Mouse (Mus musculus): ENCODE measurements at regions not wholly inside any gene's neighbourhood (a gene's known extent, or its start where the extent isn't known, plus 50 kb on each side); places are given as distances from the start of the nearest gene placed in this dataset.

DNA sequence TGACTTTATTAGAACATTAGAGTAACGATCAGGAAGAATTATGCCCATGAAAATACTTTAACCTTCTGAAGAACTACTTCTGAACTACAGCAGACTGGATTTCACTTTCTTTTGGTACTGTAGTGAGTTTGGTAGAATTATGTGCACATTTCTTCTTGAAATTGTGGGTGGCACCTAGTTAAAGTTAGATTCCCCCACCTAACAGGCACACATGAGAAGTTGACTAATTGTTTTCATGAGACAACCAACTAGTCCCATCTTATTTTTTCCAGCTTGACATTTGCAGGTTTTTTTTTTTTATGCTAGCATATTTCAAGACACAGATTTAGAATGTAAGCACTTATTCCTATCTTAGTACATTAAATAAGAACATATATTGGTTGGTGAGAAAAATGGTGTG is 167.2 kb upstream of the Meis2 start:
- WGBS, result 89% methylated on average over 1 of the region's 1 CpGs
- H3K4me1 ChIP-seq (ENCODE audit: control insufficient read depth, insufficient read depth, low read length), result no peaks in the 10 kb centered on the region
- TF ChIP-seq CTCF (IDR thresholded peaks at IDR 0.05; ENCODE audit: insufficient read depth, low read depth, low read length) (no peak), POLR2A (IDR thresholded peaks at IDR 0.05; ENCODE audit: insufficient read depth, low read depth, low read length) (no peak)
- no peak overlapping the region for H3K27ac ChIP-seq (ENCODE audit: insufficient read depth, low read depth, low read length)
- H3K4me3 ChIP-seq (ENCODE audit: insufficient read depth, low read depth, low read length), result no peak overlapping the region

DNA sequence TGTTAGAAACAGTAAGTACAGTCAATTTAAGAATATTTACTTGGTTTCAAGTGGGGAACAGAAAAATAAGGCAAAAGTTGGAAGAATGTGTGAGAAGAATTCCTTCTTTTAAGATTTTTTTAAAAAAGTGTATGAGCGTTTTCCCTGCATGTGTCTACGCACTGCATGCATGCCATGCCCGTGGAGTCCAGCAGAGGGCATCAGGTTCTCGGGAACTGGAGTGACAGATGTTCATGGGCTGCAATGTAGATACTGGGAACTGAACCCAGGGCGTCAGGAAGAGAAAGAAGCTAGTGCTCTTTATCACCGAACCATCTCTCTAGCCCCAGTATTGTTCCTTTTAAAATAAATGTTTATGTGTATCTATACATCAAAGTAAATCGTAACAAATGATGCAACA is 150.8 kb upstream of the Meis2 start:
- no peak overlapping the region for H3K4me3 ChIP-seq (ENCODE audit: insufficient read depth, low read depth, low read length)
- no peak overlapping the region for H3K27ac ChIP-seq (ENCODE audit: insufficient read depth, low read depth, low read length)
- WGBS, result 85% methylated on average over 7 of the region's 7 CpGs
- H3K4me1 ChIP-seq (ENCODE audit: control insufficient read depth, insufficient read depth, low read length), result no peaks in the 10 kb centered on the region
- TF ChIP-seq POLR2A (IDR thresholded peaks at IDR 0.05; ENCODE audit: insufficient read depth, low read depth, low read length) (no peak), CTCF (IDR thresholded peaks at IDR 0.05; ENCODE audit: insufficient read depth, low read depth, low read length) (no peak)

DNA sequence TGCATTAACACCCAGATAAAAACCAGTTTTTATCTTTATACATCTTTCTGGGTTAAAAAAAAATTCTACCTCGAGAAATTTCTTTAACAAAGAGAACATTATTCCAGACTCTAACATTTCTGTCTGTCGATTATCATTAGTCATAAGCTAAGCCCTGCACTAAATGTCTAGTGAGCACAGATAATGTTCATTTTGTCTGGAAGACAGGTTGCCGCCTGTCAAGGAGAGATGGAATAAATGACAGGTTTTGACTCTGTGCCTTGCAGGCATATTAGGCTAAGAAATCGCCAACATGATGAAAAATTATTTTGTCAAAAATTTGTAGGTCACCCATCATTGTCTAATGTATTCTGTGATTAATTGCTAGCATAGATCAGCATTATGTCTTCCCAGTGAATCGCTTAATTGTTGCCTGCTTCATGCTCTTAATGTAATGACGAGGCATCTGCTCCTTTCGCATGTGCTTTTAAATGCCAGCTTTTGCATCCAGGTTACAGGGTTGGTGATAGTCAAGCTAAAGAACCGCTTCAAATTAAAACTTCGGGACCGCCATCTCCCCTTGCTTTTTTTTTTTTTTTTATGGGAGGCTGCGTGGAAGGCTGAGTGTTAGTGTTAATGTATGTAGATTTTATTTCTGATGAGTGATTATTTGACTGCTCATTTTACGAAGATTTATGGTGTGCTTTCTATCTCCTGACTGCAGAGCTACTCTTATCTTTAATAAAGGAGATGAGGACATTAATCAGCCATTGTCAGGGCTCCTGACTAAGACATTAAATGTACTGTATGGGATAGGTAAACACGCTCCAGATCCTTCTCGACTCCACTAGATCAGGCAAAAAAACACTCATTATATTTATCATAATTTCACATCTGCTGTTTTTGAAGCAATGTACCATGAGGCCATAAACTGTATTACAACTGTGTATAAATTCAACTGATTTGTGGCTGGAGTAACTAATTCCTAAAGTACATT is 135.9 kb upstream of the Meis2 start:
- WGBS, result 55% methylated on average over 14 of the region's 14 CpGs
- TF ChIP-seq CTCF (IDR thresholded peaks at IDR 0.05; ENCODE audit: insufficient read depth, low read depth, low read length) (no peak), POLR2A (IDR thresholded peaks at IDR 0.05; ENCODE audit: insufficient read depth, low read depth, low read length) (no peak)
- Histone ChIP-seq H3K4me1 (ENCODE audit: control insufficient read depth, insufficient read depth, low read length) (no peaks in the 10 kb centered on the region), H3K4me3 (ENCODE audit: insufficient read depth, low read depth, low read length) (no peak overlapping the region), H3K27ac (ENCODE audit: insufficient read depth, low read depth, low read length) (no peak overlapping the region)

DNA sequence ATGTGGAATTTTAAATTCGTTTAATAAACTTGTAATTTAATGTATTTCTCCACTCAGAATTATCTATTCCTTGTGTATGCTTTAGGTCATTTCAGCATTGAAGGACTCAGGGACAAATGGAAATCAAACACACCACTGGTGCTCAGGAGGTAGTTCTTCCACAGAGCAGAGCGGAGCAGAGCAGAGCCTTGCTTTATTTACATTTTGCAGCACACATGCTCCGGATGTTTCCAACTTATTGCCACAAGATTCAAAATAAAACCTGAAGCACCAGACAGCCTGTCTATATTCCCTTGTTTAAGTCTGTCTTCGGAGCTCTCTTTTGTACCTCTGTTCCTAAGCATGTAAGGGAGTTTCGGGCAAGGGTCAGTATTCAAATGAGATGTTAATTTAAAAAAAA is 135.2 kb upstream of the Meis2 start:
- 70% methylated on average over 5 of the region's 5 CpGs for WGBS
- no peak overlapping the region for H3K27ac ChIP-seq (ENCODE audit: insufficient read depth, low read depth, low read length)
- TF ChIP-seq POLR2A (IDR thresholded peaks at IDR 0.05; ENCODE audit: insufficient read depth, low read depth, low read length) (no peak), CTCF (IDR thresholded peaks at IDR 0.05; ENCODE audit: insufficient read depth, low read depth, low read length) (no peak)

DNA sequence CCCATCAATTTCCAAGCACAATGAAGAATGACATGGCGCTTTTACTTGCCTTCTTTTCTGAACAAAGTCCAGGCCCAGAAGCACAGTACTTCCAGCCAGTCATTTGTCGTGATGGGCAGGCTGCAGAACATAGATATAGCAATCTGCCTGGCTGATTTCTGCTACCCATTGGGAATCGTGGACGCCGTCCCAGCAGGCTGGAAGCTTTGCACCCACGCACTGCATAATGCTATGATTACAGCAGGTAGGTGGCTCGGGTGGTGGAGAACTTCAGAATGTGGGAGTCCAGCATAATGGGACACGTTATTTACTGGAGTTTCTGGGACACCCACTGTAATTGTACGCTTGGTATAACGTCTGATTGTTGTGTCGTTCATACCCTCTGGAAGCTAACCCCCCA is 116.2 kb upstream of the Meis2 start:
- no peak for TF ChIP-seq CTCF (IDR thresholded peaks at IDR 0.05; ENCODE audit: insufficient read depth, low read depth, low read length)
- TF ChIP-seq POLR2A (IDR thresholded peaks at IDR 0.05; ENCODE audit: insufficient read depth, low read depth, low read length), result no peak
- H3K27ac ChIP-seq (ENCODE audit: insufficient read depth, low read depth, low read length), result peak overlapping the region; percentile 86
- WGBS, result 36% methylated on average over 11 of the region's 11 CpGs

More for the DNA sequence above, 135.2 kb upstream of the Meis2 start:
- Histone ChIP-seq H3K4me1 (ENCODE audit: control insufficient read depth, insufficient read depth, low read length) (no peaks in the 10 kb centered on the region), H3K4me3 (ENCODE audit: insufficient read depth, low read depth, low read length) (no peak overlapping the region)

DNA sequence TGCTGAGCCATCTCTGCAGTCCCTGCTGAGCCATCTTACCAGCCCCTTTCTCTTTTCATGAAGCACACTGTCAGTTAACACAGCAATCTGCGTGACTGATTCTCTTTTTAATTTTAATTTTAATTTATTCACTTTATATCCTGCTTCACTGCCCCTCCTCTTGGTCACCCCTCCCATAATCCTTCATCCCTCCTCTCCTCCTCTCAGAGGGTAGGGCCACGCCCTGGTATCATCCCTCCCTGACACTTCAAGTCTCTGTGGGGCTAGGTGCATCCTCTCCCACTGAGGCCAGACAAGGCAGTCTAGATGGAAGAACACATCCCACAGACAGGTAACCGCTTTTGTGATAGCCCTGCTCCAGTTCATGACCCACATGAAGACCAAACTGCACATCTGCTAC is 111.5 kb upstream of the Meis2 start:
- Histone ChIP-seq H3K4me3 (ENCODE audit: insufficient read depth, low read depth, low read length) (no peak overlapping the region), H3K27ac (ENCODE audit: insufficient read depth, low read depth, low read length) (no peak overlapping the region), H3K4me1 (ENCODE audit: control insufficient read depth, insufficient read depth, low read length) (peaks cover 3% of the 10 kb centered on the region)
- TF ChIP-seq POLR2A (IDR thresholded peaks at IDR 0.05; ENCODE audit: insufficient read depth, low read depth, low read length), result no peak
- TF ChIP-seq CTCF (IDR thresholded peaks at IDR 0.05; ENCODE audit: insufficient read depth, low read depth, low read length), result no peak
- WGBS, result 96% methylated on average over 3 of the region's 3 CpGs

More for the DNA sequence above, 116.2 kb upstream of the Meis2 start:
- no peak overlapping the region for H3K4me3 ChIP-seq (ENCODE audit: insufficient read depth, low read depth, low read length)
- peaks cover 3% of the 10 kb centered on the region for H3K4me1 ChIP-seq (ENCODE audit: control insufficient read depth, insufficient read depth, low read length)

DNA sequence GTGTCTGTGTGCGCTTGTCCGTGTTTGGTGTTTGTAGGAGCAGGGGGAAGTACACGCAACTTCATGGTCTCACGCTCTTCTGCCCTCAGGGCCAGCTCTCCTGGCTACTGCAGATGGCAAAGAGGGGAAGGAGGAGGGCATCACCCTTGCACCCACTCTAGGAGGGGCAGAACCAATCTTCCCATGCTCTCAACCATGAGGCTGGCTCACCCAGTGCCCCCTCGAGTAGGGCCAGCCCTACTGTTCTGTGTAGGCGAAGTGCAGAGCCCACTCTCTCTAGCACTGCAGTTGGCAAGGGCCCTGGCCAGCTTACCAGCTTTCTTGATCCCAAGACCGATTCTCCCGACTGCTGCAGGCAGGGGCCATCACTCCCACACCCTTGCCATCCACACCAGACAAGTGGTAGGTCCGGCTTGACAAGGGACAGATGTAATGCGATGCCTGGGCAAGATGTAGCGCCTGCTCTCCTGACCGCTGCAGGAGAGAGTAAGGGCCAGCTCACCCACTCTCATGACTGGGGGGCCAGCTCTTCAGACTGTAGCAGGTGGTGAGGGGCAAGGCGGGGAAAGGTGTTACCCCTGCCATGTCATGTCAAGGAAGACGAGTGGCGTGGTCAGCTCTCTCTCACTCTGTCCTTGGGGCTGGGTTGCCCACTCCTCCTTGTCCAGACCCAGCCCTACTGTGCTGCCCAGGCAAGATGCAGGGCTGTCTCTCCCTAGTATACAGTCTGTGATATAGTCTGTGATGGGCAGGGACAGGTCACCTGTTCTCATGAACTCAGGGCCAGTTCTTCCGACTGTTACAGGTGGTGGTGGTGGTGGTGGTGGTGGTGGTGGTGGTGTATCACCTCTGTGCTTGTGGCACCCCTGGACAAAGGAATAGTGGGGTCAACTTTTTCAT is 100.5 kb upstream of the Meis2 start:
- H3K4me1 ChIP-seq (ENCODE audit: control insufficient read depth, insufficient read depth, low read length), result peaks cover 8% of the 10 kb centered on the region
- peak overlapping the region; percentile 76 for H3K27ac ChIP-seq (ENCODE audit: insufficient read depth, low read depth, low read length)
- no peak for TF ChIP-seq POLR2A (IDR thresholded peaks at IDR 0.05; ENCODE audit: insufficient read depth, low read depth, low read length)
- TF ChIP-seq CTCF (IDR thresholded peaks at IDR 0.05; ENCODE audit: insufficient read depth, low read depth, low read length), result no peak
- no peak overlapping the region for H3K4me3 ChIP-seq (ENCODE audit: insufficient read depth, low read depth, low read length)
- WGBS, result 76% methylated on average over 16 of the region's 16 CpGs
